Mouse (Mus musculus) spleen, adult 12 weeks (tissue): ENCODE measurements at regions not wholly inside any gene's neighbourhood (a gene's known extent, or its start where the extent isn't known, plus 50 kb on each side); places are given as distances from the start of the nearest gene placed in this dataset.
"Not testable (repeated sequence)": the region's sequence is repeated elsewhere in the genome, so short reads cannot be mapped to it uniquely, and the experiment has no call there.

Experiments
- DNase-seq: peaks from one replicate; pipeline ENCODE4 v3.0.0; 2022; ENCODE audit warnings: low spot score

- no peak for DNase-seq
These were observed 139.1 kb downstream of the Sptssa start for GRCm38 (mm10) chr12:54517265-54517664.

DNA sequence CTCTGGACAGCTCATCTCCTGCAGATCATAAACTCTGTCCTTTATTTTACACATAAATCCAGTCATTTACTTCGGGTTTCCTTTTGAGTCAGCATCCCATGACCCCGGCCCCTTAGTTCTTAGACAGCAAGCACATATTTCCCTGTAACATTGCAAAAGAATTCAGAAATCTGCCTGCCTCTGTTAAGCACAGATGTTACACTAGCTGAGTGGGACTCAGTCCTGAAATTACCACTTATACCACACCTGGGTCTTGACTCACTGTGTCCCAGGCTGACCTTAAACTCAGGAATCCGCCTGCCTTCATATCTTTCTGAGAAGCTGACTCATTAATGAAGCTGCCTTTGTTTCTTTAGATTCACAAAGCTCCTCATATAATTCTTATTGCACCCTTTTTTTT, 139.9 kb downstream of the Sptssa start:
- no peak for DNase-seq

DNA sequence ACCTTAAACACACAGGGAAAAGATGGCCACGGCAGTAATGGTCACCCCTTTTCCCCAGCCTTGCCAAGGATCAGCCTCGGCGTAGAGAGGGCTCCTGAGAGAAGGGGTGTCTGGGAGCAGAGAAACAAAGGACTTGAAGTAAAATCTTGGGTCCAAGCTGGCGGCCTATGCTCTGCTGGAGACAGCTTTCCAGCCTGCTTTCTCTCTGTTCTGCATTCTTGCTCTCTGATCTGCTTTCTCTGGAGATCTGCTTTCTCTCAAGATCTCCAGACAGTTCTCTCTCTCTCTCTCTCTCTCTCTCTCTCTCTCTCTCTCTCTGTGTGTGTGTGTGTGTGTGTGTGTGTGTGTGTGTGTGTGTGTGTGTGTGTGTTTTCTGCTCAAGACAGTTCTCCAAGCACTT, 140.3 kb downstream of the Sptssa start:
- not testable (repeated sequence) for DNase-seq

DNA sequence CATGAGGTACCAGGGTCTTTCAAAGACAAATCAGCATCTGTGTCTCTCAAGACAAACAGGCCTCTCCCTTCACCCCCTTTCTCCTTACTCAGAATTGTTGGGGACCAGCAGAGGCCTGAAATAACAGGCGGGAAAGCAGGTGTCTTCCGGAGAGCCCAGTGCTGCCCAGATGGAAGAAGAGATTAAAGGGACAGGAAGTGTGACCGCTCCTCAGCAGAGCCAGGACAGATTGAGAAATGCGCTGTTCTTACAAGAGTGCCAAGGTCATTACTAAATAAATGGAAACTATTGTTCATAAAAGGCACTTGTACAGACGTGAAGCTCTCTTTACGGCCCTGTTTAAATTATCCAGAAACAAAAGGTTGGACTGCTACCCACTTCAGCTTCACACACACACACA, 146.5 kb downstream of the Sptssa start:
- no peak for DNase-seq

DNA sequence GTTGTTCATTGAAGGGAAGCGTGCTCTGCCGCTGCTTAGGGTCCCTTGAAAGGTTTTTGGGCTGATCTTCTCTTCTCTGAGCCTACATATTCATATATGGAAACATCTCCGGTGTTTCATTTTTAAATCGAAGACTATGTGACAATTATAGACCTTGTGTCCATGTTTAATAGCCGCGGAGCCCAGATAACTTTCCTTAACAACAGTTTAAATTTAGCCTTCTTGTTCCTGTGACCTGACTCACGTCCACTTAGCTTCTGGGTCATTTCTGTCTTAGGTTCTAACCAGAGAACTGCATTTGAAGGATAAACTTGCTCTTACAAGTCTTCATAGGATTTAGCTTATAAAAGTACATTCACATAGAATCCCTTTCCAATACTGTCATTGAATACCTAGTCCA, 153.6 kb downstream of the Sptssa start:
- no peak for DNase-seq

- no peak for DNase-seq
These were observed 156.4 kb downstream of the Sptssa start for GRCm38 (mm10) chr12:54499963-54500362.

- no peak for DNase-seq
These were observed 160.5 kb downstream of the Sptssa start for GRCm38 (mm10) chr12:54495701-54496374.

DNA sequence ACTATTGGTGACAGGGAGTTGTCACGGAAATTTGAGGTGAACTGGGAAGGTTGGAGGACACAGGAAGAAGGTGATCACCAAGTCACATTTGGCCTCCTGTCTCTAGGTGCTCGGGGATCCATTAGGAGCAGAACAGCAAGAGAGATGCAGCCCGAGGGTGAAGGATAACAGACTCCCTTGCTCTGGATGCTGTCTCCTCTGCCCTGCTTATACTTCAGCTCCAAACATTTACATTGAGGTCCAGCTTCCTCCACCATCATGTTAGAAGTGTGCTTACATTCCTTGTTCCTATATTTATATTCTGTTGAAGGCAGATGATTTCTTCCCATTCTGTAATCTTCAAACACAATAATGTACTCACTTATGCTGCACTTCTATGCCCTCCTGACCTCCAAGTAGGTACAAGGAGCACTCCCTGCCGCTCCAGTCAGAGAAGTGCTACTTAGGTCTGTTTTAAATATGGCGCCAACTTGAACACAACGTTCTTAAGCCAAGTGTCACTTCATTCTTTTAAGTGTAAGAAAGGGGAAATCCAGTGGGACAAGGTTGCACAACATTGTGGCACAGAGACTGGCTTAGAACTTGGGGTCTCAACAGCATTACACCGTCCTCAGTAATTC, 161.5 kb downstream of the Sptssa start:
- no peak for DNase-seq

- DNase-seq = no peak
These were observed 163.6 kb downstream of the Sptssa start for GRCm38 (mm10) chr12:54492737-54493136.

DNA sequence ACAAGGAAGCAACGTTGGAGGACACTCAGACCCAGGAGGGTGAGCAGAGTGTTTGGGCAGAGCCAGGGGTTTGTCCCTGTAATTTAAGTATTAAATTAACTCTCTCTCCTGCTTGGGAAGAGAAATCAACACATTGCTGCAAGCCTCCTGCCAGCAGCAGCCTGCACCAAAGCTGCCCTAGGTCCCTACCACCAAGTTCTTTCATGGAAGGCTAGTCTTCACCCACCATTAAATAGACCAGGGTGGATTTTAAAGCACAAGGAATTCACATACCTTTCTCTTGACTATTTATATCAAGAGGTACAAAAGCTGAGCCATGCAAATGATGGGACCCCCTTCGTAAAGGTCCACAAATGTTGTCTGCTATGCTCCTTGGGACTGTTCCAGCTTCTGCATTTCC, 165.9 kb downstream of the Sptssa start:
- DNase-seq = no peak

DNA sequence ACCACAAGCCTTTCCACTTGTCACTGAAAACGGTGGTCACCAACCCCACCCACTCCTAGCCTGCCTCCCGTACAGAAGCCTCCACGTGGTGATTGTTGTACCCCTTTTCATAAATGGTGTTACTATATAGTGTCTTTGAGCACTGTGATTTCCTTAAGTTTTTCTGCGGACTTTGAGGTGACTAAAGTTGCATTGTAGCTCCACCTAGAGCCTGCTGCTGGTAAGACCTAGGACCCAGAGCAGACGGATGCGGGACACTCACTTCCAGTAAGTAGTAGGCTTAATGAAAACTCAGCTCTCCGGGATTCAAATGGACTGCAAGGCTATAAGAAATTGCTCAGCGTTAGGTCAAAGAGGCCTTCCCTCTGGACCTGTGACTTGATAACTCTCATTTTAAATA, 166.7 kb downstream of the Sptssa start:
- DNase-seq = no peak

- DNase-seq = no peak
These were observed 168.7 kb downstream of the Sptssa start for GRCm38 (mm10) chr12:54487689-54488088.

GRCm38 (mm10) chr12:54482020-54482419, 174.4 kb downstream of the Sptssa start:
- DNase-seq = no peak

GRCm38 (mm10) chr12:54479841-54480240, 176.5 kb downstream of the Sptssa start:
- DNase-seq = no peak

- DNase-seq = no peak
These were observed 183.5 kb downstream of the Sptssa start for GRCm38 (mm10) chr12:54472881-54473280.

- DNase-seq = no peak
These were observed 184.0 kb downstream of the Sptssa start for GRCm38 (mm10) chr12:54472407-54472806.

GRCm38 (mm10) chr12:54467635-54468034, 188.7 kb downstream of the Sptssa start:
- DNase-seq = no peak

- DNase-seq = no peak
These were observed 192.6 kb downstream of the Sptssa start for GRCm38 (mm10) chr12:54463806-54464205.

GRCm38 (mm10) chr12:54461411-54461810, 195.0 kb downstream of the Sptssa start:
- DNase-seq = no peak

- DNase-seq = no peak
These were observed 196.2 kb downstream of the Sptssa start for GRCm38 (mm10) chr12:54460135-54460523.

GRCm38 (mm10) chr12:54459462-54460134, 196.8 kb downstream of the Sptssa start:
- no peak for DNase-seq

- DNase-seq = no peak
These were observed 199.6 kb downstream of the Sptssa start for GRCm38 (mm10) chr12:54456731-54457130.

GRCm38 (mm10) chr12:54454606-54455005, 201.8 kb downstream of the Sptssa start:
- no peak for DNase-seq
